Mouse (Mus musculus) myocyte (in vitro differentiated cells): ENCODE measurements at regions not wholly inside any gene's neighbourhood (a gene's known extent, or its start where the extent isn't known, plus 50 kb on each side); places are given as distances from the start of the nearest gene placed in this dataset.

ENCODE experiments used
- H3K27me3 ChIP-seq: one replicate; pipeline ENCODE4 v1.6.1; 2011; ENCODE audit not compliant: control insufficient read depth, insufficient read depth, insufficient read length
- H3K36me3 ChIP-seq: one replicate; pipeline ENCODE4 v1.6.1; 2011; ENCODE audit not compliant: control insufficient read depth, insufficient read depth
- H3K4me2 ChIP-seq: one replicate; pipeline ENCODE4 v1.6.1; 2011; ENCODE audit warnings: low read depth, control low read depth
- H3K4me3 ChIP-seq: one replicate; pipeline ENCODE4 v1.5.1; 2011; ENCODE audit warnings: mild to moderate bottlenecking, control low read depth, moderate library complexity
- H3K79me2 ChIP-seq: one replicate; pipeline ENCODE4 v1.6.1; 2011; ENCODE audit not compliant: control insufficient read depth, insufficient read depth
- H3ac ChIP-seq: one replicate; pipeline ENCODE4 v1.6.1; 2011; ENCODE audit not compliant: control insufficient read depth, insufficient read length
- CEBPB ChIP-seq: IDR thresholded peaks from 2 replicates; pipeline ENCODE4 v1.6.1; 2011; ENCODE audit warnings: mild to moderate bottlenecking, moderate library complexity; ENCODE audit not compliant: poor library complexity, insufficient read depth, severe bottlenecking
- E2F4 ChIP-seq: IDR thresholded peaks from one replicate; pipeline ENCODE4 v1.6.1; 2011; ENCODE audit warnings: mild to moderate bottlenecking, control low read depth, moderate library complexity; ENCODE audit not compliant: insufficient read depth
- MAX ChIP-seq: IDR thresholded peaks from one replicate; pipeline ENCODE4 v1.6.1; 2011; ENCODE audit warnings: low read depth, mild to moderate bottlenecking, control low read depth
- MYOD1 ChIP-seq, 3 experiments: IDR thresholded peaks; one replicate each; pipeline ENCODE4 v1.6.1; 2011; ENCODE audit warnings: control low read depth in 2 of 3, low read depth in 2 of 3, mild to moderate bottlenecking in 2 of 3, moderate library complexity in 1 of 3; ENCODE audit not compliant: insufficient read length in 2 of 3, control insufficient read depth in 1 of 3
- MYOG ChIP-seq, 3 experiments: IDR thresholded peaks; one replicate each; pipeline ENCODE4 v1.6.1; 2011; ENCODE audit warnings: control low read depth in 2 of 3, low read depth in 2 of 3, mild to moderate bottlenecking in 2 of 3; ENCODE audit not compliant: insufficient read length in 2 of 3, control insufficient read depth in 1 of 3, insufficient read depth in 1 of 3
- POLR2A ChIP-seq: IDR thresholded peaks from one replicate; pipeline ENCODE4 v1.6.1; 2011; ENCODE audit warnings: low read depth, mild to moderate bottlenecking, control low read depth, moderate library complexity; ENCODE audit not compliant: insufficient read length
- POLR2AphosphoS2 ChIP-seq: IDR thresholded peaks from one replicate; pipeline ENCODE4 v1.6.1; 2011; ENCODE audit warnings: low read depth, control low read depth; ENCODE audit not compliant: insufficient read length
- REST ChIP-seq: IDR thresholded peaks from one replicate; pipeline ENCODE4 v1.6.1; 2011; ENCODE audit warnings: mild to moderate bottlenecking, control low read depth, moderate library complexity; ENCODE audit not compliant: insufficient read depth, insufficient read length
- SRF ChIP-seq: IDR thresholded peaks from one replicate; pipeline ENCODE4 v1.6.1; 2011; ENCODE audit warnings: low read depth; ENCODE audit not compliant: control insufficient read depth, insufficient read length
- TCF12 ChIP-seq: IDR thresholded peaks from one replicate; pipeline ENCODE4 v1.6.1; 2011; ENCODE audit warnings: mild to moderate bottlenecking, control low read depth; ENCODE audit not compliant: poor library complexity, insufficient read depth, severe bottlenecking
- TCF3 ChIP-seq: IDR thresholded peaks from one replicate; pipeline ENCODE4 v1.6.1; 2011; ENCODE audit warnings: low read depth, control low read depth; ENCODE audit not compliant: insufficient read length
- USF1 ChIP-seq: IDR thresholded peaks from one replicate; pipeline ENCODE4 v1.6.1; 2011; ENCODE audit warnings: low read depth, mild to moderate bottlenecking, control low read depth, moderate library complexity

GRCm38 (mm10) chr8:10760851-10761693 lies 247.2 kb downstream of the Irs2 start:
- Histone ChIP-seq H3K36me3 (no peaks in the 10 kb centered on the region), H3K4me2 (no peak overlapping the region), H3K79me2 (no peaks in the 10 kb centered on the region), H3K4me3 (no peak overlapping the region), H3K27me3 (peaks cover 15% of the 10 kb centered on the region), H3ac (no peak overlapping the region)
- TF ChIP-seq MAX = no peak
- TF ChIP-seq POLR2A = no peak
- TF ChIP-seq REST = no peak
- TF ChIP-seq MYOD1 (IDR thresholded peaks at IDR 0.05; ENCODE audit: control insufficient read depth in 1 of 3, insufficient read length in 2 of 3, low read depth in 2 of 3) = no peak
- TF ChIP-seq SRF = no peak
- no peak for TF ChIP-seq USF1
- no peak for TF ChIP-seq CEBPB
- TF ChIP-seq POLR2AphosphoS2 = no peak
- TF ChIP-seq E2F4 = no peak
- TF ChIP-seq TCF12 = no peak
- no peak for TF ChIP-seq MYOG (IDR thresholded peaks at IDR 0.05; ENCODE audit: control insufficient read depth in 1 of 3, insufficient read depth in 1 of 3, insufficient read length in 2 of 3, low read depth in 2 of 3)
- no peak for TF ChIP-seq TCF3

- no peak overlapping the region for H3K4me3 ChIP-seq
- no peak overlapping the region for H3K4me2 ChIP-seq
- H3K27me3 ChIP-seq = peaks cover 15% of the 10 kb centered on the region
- no peaks in the 10 kb centered on the region for H3K79me2 ChIP-seq
- TF ChIP-seq POLR2AphosphoS2 = no peak
- no peak for TF ChIP-seq TCF12
- no peak for TF ChIP-seq REST
- TF ChIP-seq MYOG (IDR thresholded peaks at IDR 0.05; ENCODE audit: control insufficient read depth in 1 of 3, insufficient read depth in 1 of 3, insufficient read length in 2 of 3, low read depth in 2 of 3) = no peak
- no peak for TF ChIP-seq MAX
- no peak for TF ChIP-seq MYOD1 (IDR thresholded peaks at IDR 0.05; ENCODE audit: control insufficient read depth in 1 of 3, insufficient read length in 2 of 3, low read depth in 2 of 3)
- no peak for TF ChIP-seq E2F4
- no peak for TF ChIP-seq CEBPB
- no peak for TF ChIP-seq USF1
- TF ChIP-seq TCF3 = no peak
- no peak for TF ChIP-seq SRF
- no peak for TF ChIP-seq POLR2A
- H3ac ChIP-seq = no peak overlapping the region
- no peaks in the 10 kb centered on the region for H3K36me3 ChIP-seq
These were observed 248.0 kb downstream of the Irs2 start for GRCm38 (mm10) chr8:10760231-10760630.

DNA sequence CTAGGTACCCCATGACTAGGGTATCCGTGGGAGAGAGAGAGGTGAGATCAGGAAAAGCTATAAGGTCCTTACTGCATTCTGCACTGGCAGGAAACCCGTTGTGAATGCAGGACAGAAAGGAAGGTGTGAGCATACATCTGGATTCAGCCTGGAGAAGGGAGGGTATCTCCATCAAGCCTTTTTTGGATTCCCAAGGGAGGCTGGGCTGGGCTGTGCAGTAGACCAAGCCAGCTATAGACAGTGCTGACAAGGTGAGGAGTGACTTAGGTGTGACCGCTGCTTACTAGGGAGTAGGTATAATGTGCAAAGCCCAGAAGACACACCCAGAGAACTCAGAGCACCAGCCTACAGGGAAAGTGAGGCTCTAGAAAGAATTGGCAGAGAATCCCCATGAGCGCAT lies 250.1 kb downstream of the Irs2 start:
- Histone ChIP-seq H3ac (no peak overlapping the region), H3K4me2 (no peak overlapping the region), H3K36me3 (no peaks in the 10 kb centered on the region), H3K79me2 (no peaks in the 10 kb centered on the region), H3K4me3 (no peak overlapping the region), H3K27me3 (peaks cover 7% of the 10 kb centered on the region)
- TF ChIP-seq POLR2A = no peak
- no peak for TF ChIP-seq MAX
- TF ChIP-seq TCF12 = no peak
- no peak for TF ChIP-seq TCF3
- no peak for TF ChIP-seq USF1
- no peak for TF ChIP-seq E2F4

DNA sequence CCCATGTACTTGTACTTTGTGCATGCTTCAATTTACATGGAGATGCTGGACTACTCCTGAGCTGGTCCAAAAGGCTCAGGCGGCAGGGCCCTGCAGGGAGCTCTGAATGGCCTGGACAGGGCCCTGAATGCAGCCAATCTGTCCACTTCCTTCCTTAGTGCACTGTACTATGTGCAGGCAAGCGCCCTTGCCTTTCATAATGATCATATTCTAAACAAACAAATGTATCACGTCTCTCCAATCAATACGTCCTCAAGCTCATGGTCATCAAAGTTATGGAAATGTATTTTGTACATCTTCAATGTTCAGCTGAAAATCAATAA lies 253.3 kb downstream of the Irs2 start:
- Histone ChIP-seq H3K79me2 (no peaks in the 10 kb centered on the region), H3K36me3 (no peaks in the 10 kb centered on the region), H3K27me3 (peaks cover 12% of the 10 kb centered on the region), H3K4me2 (no peak overlapping the region), H3ac (no peak overlapping the region), H3K4me3 (no peak overlapping the region)
- TF ChIP-seq TCF3 (no peak), SRF (no peak), REST (no peak), MYOG (IDR thresholded peaks at IDR 0.05; ENCODE audit: control insufficient read depth in 1 of 3, insufficient read depth in 1 of 3, insufficient read length in 2 of 3, low read depth in 2 of 3) (no peak), MYOD1 (IDR thresholded peaks at IDR 0.05; ENCODE audit: control insufficient read depth in 1 of 3, insufficient read length in 2 of 3, low read depth in 2 of 3) (no peak), MAX (no peak), TCF12 (no peak), E2F4 (no peak), POLR2AphosphoS2 (no peak), CEBPB (no peak), USF1 (no peak), POLR2A (no peak)
